Mouse (Mus musculus): ENCODE measurements at regions not wholly inside any gene's neighbourhood (a gene's known extent, or its start where the extent isn't known, plus 50 kb on each side); places are given as distances from the start of the nearest gene placed in this dataset.
A peak's percentile ranks its signal among the peaks of the same experiment; 100 is the strongest.

DNA sequence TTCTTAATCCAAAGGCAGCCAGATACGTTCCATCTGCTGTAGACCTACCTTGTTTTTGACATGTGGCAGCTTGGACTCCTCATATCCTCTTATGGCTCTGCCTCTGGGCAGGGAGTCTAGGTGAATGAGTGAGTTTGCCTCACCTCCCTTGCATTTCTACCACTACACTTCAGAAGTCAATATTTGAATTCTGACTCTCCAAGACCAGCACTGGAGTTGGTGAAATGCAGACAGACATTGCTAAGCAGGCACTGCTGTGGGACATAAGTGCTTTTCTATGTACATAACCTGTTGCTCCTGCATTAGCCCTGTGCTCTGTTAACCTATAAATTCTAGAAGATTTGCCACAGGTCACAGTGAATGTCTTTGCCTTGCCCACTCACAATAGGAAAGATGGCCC is 53.3 kb upstream of the Wdr1 start:
- DNase-seq = peak; percentile 11
